Mouse (Mus musculus): ENCODE measurements around the gene Gpam.

DNA sequence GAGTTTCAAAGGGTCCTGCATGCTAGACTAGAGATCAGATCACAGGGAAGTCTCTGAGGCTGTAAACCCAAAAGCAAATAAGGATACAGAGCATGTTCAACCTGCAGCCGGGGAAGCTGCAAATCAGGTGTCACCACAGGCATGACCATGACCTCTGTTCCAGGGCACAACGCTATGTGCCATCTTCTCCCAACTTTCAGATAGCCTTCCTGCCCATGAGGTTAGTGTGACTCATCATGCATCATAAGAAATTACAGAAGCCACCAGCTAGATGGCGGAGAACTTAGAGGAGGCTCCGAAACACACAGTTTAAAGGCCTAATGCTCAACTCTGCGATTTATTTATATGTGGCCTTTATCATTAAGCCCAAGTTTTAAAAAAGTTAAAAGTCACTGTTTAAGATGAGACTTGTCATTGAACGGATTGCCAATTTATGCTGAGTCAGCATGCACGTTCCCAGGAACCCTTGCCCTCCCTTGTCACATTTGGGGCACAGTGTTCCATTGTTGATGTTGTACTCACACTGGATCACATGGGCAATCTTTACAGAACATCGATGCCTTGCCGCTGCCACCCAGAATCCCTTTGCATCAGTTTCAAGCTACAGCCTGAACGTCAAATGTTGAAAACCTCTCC is 71.3 kb downstream of the Gpam start:
- TF ChIP-seq UBTF (IDR thresholded peaks at IDR 0.05; ENCODE audit: low read depth, low read length), result no peak
- TF ChIP-seq CTCF (conservative IDR thresholded peaks at IDR 0.05 in 1 of 2, IDR thresholded peaks at IDR 0.05 in 1 of 2; ENCODE audit: low read depth in 2 of 2, low read length in 2 of 2), result no peak
- TF ChIP-seq POLR2A (IDR thresholded peaks at IDR 0.05; ENCODE audit: low read depth, low read length), result no peak
- TF ChIP-seq MYC (IDR thresholded peaks at IDR 0.05; ENCODE audit: low read depth, low read length), result no peak
- TF ChIP-seq ELF1 (IDR thresholded peaks at IDR 0.05; ENCODE audit: low read depth, low read length), result no peak
